Mouse (Mus musculus) embryonic facial prominence, embryonic 12.5 days (tissue): Measurements from ENCODE around the gene Dnpep. TPM values are rescaled to one million over a fixed set of nuclear protein-coding genes. Genes with fewer than 3 reads are reported as not detected.
A peak's percentile ranks its signal among the peaks of the same experiment; 100 is the strongest.

Source experiments
- ATAC-seq: fragments of 200-750 bp; cut with Nextera tagmentation; 2 replicates; pipeline ENCODE4 v1.8.0; 2017; ENCODE audit not compliant: insufficient number of reproducible peaks, insufficient read depth, low FRiP score, low TSS enrichment
- H3K27ac ChIP-seq: fragments of 300-500 bp; sonication (generic); 2 replicates; pipeline ENCODE4 v1.5.1; 2016; ENCODE audit warnings: mild to moderate bottlenecking
- H3K27me3 ChIP-seq: fragments of 300-500 bp; sonication (generic); 2 replicates; pipeline ENCODE4 v1.6.1; 2016; ENCODE audit warnings: mild to moderate bottlenecking, moderate library complexity
- H3K36me3 ChIP-seq: fragments of 300-500 bp; sonication (generic); 2 replicates; pipeline ENCODE4 v1.6.1; 2016; ENCODE audit warnings: mild to moderate bottlenecking
- H3K4me1 ChIP-seq: fragments of 300-500 bp; sonication (generic); 2 replicates; pipeline ENCODE4 v1.6.1; 2016
- H3K4me2 ChIP-seq: fragments of 300-500 bp; sonication (generic); replicated peaks from 2 replicates; pipeline ENCODE4 v1.6.1; 2016; ENCODE audit warnings: mild to moderate bottlenecking, moderate library complexity
- H3K4me3 ChIP-seq: fragments of 300-500 bp; sonication (generic); 2 replicates; pipeline ENCODE4 v1.5.1; 2016; ENCODE audit warnings: mild to moderate bottlenecking
- H3K9ac ChIP-seq: fragments of 300-500 bp; sonication (generic); 2 replicates; pipeline ENCODE4 v1.6.1; 2016; ENCODE audit warnings: mild to moderate bottlenecking, moderate library complexity
- H3K9me3 ChIP-seq: fragments of 300-500 bp; sonication (generic); 2 replicates; pipeline ENCODE4 v1.6.1; 2016; ENCODE audit warnings: mild to moderate bottlenecking, moderate library complexity
- WGBS: fragments of 180-500 bp; shearing (Covaris S2); methylation state at CpG from one replicate; pipeline ENCODE4 v1.1.7; 2016; 5-methylcytosine and 5-hydroxymethylcytosine counted together
- polyA plus RNA-seq: library from polyadenylated mRNA; unstranded; fragments of >200 nt; fragmentation: Nextera tagmentation; extraction: Ambion mirVana; gene quantifications from 2 replicates; pipeline ENCODE4 v1.2.1, GENCODE M21; 2016

The Dnpep gene
- polyA plus RNA-seq = 136 and 143 TPM in 2 replicates

- H3K4me1 ChIP-seq = peaks cover 8% of the 10 kb centered on the region
- peak within 1 kb of the TSS; percentile 61 for H3K4me3 ChIP-seq
- H3K4me2 ChIP-seq = peak within 1 kb of the TSS; percentile 54
- H3K9me3 ChIP-seq = no peaks in the 10 kb centered on the region
- WGBS = under 1% methylated on average over 89 of the region's 92 CpGs
- peak within 1 kb of the TSS; percentile 63 for H3K9ac ChIP-seq
- H3K27me3 ChIP-seq = no peaks in the 10 kb centered on the region
- ATAC-seq = peak; percentile 98
- H3K27ac ChIP-seq = peak within 1 kb of the TSS; percentile 88
- peaks cover 28% of the 10 kb centered on the region for H3K36me3 ChIP-seq
These were observed at the start of gene Dnpep for GRCm38 (mm10) chr1:75317241-75318201. Gene Dnpep (minus strand): TSS chr1:75317990.

- Histone ChIP-seq H3K9me3 (no peaks in the 10 kb centered on the region), H3K4me2 (no peak overlapping the region), H3K27ac (no peak overlapping the region), H3K4me1 (no peaks in the 10 kb centered on the region), H3K27me3 (peaks cover 11% of the 10 kb centered on the region), H3K9ac (no peak overlapping the region), H3K4me3 (no peak overlapping the region), H3K36me3 (no peaks in the 10 kb centered on the region)
- no peak for ATAC-seq
- 83% methylated on average over 14 of the region's 14 CpGs for WGBS
These were observed 47.8 kb upstream of the Dnpep start for GRCm38 (mm10) chr1:75365510-75366137.

DNA sequence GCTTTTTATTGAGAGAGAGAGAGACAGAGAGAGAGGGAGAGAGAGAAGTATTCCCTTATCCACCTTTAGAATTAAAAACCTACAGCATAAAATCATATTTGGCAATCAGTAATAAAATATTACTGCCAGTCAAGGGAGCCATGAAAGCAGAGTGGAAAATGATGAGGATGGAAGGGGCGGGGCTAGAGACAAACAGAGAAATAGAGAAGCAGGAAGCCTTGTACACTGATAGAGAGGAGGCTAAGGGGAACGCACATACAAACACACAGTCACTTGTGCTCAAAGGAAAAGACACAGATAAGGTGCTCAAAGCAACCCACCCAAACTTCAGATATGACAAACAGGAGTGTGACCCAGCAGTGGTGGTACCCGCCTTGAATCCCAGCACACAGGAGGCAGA is 46.1 kb upstream of the Dnpep start:
- no peaks in the 10 kb centered on the region for H3K36me3 ChIP-seq
- H3K9me3 ChIP-seq = no peaks in the 10 kb centered on the region
- H3K4me3 ChIP-seq = no peak overlapping the region
- WGBS = 93% methylated on average over 3 of the region's 3 CpGs
- peaks cover 8% of the 10 kb centered on the region; the same call in 1 of the 2 replicates for H3K4me1 ChIP-seq
- H3K9ac ChIP-seq = no peak overlapping the region
- ATAC-seq = no peak
- peaks cover 29% of the 10 kb centered on the region for H3K27me3 ChIP-seq
- H3K4me2 ChIP-seq = no peak overlapping the region
- no peak overlapping the region for H3K27ac ChIP-seq

DNA sequence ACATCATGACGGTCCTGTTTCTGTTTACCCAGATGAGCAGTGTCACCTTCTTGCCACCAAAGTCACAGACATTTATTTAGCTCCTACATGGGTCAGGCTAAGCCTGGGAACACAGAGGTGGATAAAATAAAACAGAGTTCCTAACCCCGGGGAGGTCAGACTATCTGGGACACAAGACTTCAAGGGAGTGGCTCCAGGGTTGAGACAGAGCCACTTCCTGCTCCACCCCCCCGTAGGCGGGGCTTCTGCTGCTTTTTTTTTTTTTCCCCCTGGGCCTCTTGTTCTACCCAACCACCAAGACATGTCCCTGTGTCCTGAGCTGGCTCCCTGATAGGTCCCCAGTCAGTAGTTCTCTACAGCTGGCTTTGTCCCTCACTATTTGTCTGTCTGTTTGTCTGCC is 44.0 kb upstream of the Dnpep start:
- Histone ChIP-seq H3K4me1 (peaks cover 8% of the 10 kb centered on the region; the same call in 1 of the 2 replicates), H3K4me3 (no peak overlapping the region), H3K36me3 (no peaks in the 10 kb centered on the region), H3K9me3 (no peaks in the 10 kb centered on the region), H3K27me3 (peaks cover 33% of the 10 kb centered on the region), H3K4me2 (no peak overlapping the region), H3K9ac (no peak overlapping the region), H3K27ac (no peak overlapping the region)
- whole genome bisulfite sequencing = 28% methylated on average over 4 of the region's 4 CpGs
- ATAC-seq = no peak

DNA sequence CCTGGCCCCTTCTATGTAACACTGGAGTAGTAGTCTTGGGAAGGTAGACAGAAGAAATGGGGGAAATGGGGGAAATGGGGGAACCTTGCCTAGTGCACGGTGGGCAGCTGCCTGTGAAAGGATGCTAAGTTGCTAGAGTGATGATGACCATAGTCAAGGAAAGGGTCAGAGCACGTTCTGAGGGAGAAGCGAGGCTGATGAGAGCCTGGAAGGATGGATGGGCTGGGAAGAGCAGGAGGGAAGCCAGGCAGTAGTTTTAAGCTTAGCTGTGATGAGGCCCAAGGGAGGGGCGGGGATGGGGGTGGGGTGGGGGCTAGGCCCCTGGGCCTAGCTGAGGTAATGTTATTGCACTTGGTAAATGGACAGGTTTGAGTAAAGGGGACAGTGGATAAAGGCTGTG is 43.3 kb upstream of the Dnpep start:
- Histone ChIP-seq H3K4me2 (peak overlapping the region; percentile 52), H3K9ac (no peak overlapping the region), H3K27me3 (peaks cover 33% of the 10 kb centered on the region), H3K4me3 (peak overlapping the region; percentile 33), H3K9me3 (no peaks in the 10 kb centered on the region), H3K4me1 (peaks cover 8% of the 10 kb centered on the region; the same call in 1 of the 2 replicates), H3K27ac (no peak overlapping the region), H3K36me3 (no peaks in the 10 kb centered on the region)
- 41% methylated on average over 4 of the region's 4 CpGs for WGBS
- ATAC-seq = no peak

DNA sequence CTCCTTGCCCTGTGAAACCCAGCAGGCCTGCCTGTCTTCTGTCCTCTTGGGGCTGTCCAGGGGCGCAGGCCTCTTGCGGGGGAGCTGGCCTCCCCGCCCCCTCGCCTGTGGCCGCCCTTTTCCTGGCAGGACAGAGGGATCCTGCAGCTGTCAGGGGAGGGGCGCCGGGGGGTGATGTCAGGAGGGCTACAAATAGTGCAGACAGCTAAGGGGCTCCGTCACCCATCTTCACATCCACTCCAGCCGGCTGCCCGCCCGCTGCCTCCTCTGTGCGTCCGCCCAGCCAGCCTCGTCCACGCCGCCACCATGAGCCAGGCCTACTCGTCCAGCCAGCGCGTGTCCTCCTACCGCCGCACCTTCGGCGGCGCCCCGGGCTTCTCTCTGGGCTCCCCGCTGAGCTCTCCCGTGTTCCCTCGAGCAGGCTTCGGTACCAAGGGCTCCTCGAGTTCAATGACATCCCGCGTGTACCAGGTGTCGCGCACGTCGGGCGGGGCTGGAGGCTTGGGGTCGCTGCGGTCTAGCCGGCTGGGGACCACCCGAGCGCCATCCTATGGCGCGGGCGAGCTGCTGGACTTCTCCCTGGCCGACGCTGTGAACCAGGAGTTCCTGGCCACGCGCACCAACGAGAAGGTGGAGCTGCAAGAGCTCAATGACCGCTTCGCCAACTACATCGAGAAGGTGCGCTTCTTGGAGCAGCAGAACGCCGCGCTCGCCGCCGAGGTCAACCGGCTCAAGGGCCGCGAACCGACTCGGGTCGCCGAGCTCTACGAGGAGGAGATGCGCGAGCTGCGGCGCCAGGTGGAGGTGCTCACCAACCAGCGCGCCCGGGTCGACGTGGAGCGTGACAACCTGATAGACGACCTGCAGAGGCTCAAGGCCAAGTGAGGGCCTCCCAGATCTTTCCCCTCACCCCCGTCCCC is 42.6 kb upstream of the Dnpep start, which contains the start of gene Des:
Gene Des, plus strand, starts transcription at position 218 of the 920 bp plus-strand sequence.
- 4% methylated on average over 80 of the region's 80 CpGs for WGBS

GRCm38 (mm10) chr1:75359346-75359745 is 41.6 kb upstream of the Dnpep start:
- Histone ChIP-seq H3K4me2 (no peak overlapping the region), H3K4me3 (no peak overlapping the region), H3K9me3 (no peaks in the 10 kb centered on the region), H3K9ac (no peak overlapping the region), H3K27ac (no peak overlapping the region), H3K36me3 (no peaks in the 10 kb centered on the region), H3K4me1 (peaks cover 8% of the 10 kb centered on the region; the same call in 1 of the 2 replicates), H3K27me3 (peaks cover 33% of the 10 kb centered on the region)
- 75% methylated on average over 13 of the region's 13 CpGs for WGBS
- no peak for ATAC-seq

More for the DNA sequence above, 42.6 kb upstream of the Dnpep start, which contains the start of gene Des:
- H3K4me2 ChIP-seq = peak within 1 kb of the TSS; percentile 52
- peak within 1 kb of the TSS; percentile 33 for H3K4me3 ChIP-seq
- no peaks in the 10 kb centered on the region for H3K36me3 ChIP-seq
- peaks cover 33% of the 10 kb centered on the region for H3K27me3 ChIP-seq
- H3K4me1 ChIP-seq = peaks cover 8% of the 10 kb centered on the region; the same call in 1 of the 2 replicates
- peak within 1 kb of the TSS; percentile 37; the same call in 1 of the 2 replicates for H3K9ac ChIP-seq
- H3K27ac ChIP-seq = no peak within 1 kb of the TSS
- ATAC-seq = peak; percentile 36; the same call in 1 of the 2 replicates
- H3K9me3 ChIP-seq = no peaks in the 10 kb centered on the region

DNA sequence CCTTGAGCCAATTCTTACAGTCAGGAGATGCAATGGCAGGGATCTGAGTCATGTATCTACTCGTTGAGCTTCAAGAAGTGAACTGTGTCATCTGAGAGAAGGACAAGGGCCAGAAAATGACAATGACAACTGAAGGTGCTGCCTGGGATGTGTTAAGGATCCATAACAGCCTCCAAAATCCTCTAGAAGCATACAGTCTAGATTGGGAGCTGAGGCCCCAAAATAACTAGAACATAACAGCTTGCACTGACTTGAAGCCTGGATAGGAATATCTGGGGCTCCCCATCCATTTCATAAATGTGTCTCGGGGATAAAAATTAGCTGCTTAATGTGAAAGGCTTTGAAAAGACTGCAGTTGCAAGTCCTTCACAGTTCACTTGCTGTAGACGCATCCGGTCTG is 40.2 kb upstream of the Dnpep start:
- Histone ChIP-seq H3K9ac (no peak overlapping the region), H3K4me3 (no peak overlapping the region), H3K36me3 (no peaks in the 10 kb centered on the region), H3K27ac (no peak overlapping the region), H3K27me3 (peaks cover 33% of the 10 kb centered on the region), H3K9me3 (no peaks in the 10 kb centered on the region), H3K4me1 (peaks cover 8% of the 10 kb centered on the region; the same call in 1 of the 2 replicates), H3K4me2 (no peak overlapping the region)
- ATAC-seq = no peak
- 78% methylated on average over 4 of the region's 4 CpGs for WGBS

GRCm38 (mm10) chr1:75357261-75357660 is 39.5 kb upstream of the Dnpep start:
- H3K4me1 ChIP-seq = peaks cover 8% of the 10 kb centered on the region; the same call in 1 of the 2 replicates
- H3K27me3 ChIP-seq = peaks cover 33% of the 10 kb centered on the region
- H3K9ac ChIP-seq = no peak overlapping the region
- no peak for ATAC-seq
- H3K36me3 ChIP-seq = no peaks in the 10 kb centered on the region
- no peak overlapping the region for H3K4me3 ChIP-seq
- H3K27ac ChIP-seq = no peak overlapping the region
- no peak overlapping the region for H3K4me2 ChIP-seq
- H3K9me3 ChIP-seq = no peaks in the 10 kb centered on the region
- WGBS = 81% methylated on average over 7 of the region's 7 CpGs

- H3K36me3 ChIP-seq = no peaks in the 10 kb centered on the region
- H3K4me1 ChIP-seq = peaks cover 25% of the 10 kb centered on the region
- no peak overlapping the region for H3K4me2 ChIP-seq
- WGBS = 28% methylated on average over 5 of the region's 5 CpGs
- H3K27me3 ChIP-seq = no peaks in the 10 kb centered on the region
- H3K9me3 ChIP-seq = no peaks in the 10 kb centered on the region
- H3K27ac ChIP-seq = no peak overlapping the region
- no peak for ATAC-seq
- no peak overlapping the region for H3K4me3 ChIP-seq
- H3K9ac ChIP-seq = no peak overlapping the region
These were observed 31.5 kb upstream of the Dnpep start for GRCm38 (mm10) chr1:75349275-75349674.

DNA sequence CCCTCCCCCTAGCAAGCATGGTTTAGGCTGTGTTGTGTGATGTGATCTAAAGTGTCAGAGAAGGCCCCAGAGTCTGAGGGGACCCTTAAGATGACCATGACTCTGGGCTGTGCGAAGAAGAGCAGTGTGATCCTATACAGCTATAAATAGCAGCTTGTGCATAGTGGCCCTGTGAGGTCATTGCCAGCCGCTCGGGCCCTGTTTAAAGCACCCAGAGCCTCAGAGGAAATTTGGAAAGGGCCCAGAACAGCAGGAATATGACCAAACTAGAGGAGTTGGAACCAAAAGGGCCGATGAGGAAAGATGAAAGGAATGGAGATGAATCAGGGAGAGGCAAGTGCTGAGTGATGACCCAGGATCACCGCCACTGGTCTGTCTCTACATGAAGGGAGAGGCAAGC is 29.5 kb upstream of the Dnpep start:
- Histone ChIP-seq H3K27me3 (no peaks in the 10 kb centered on the region), H3K4me3 (no peak overlapping the region), H3K4me2 (no peak overlapping the region), H3K27ac (no peak overlapping the region), H3K4me1 (peaks cover 36% of the 10 kb centered on the region), H3K36me3 (no peaks in the 10 kb centered on the region), H3K9ac (no peak overlapping the region), H3K9me3 (no peaks in the 10 kb centered on the region)
- 78% methylated on average over 5 of the region's 5 CpGs for WGBS
- ATAC-seq = no peak
